Mouse (Mus musculus): Measurements from ENCODE around the gene Nme4. TPM values are rescaled to one million over a fixed set of nuclear protein-coding genes. Genes with fewer than 3 reads are reported as not detected.
A peak's percentile ranks its signal among the peaks of the same experiment; 100 is the strongest.
"Not testable (repeated sequence)": the region's sequence is repeated elsewhere in the genome, so short reads cannot be mapped to it uniquely, and the experiment has no call there.

Nme4 gene
- polyA plus RNA-seq, 1 experiment from 2014 or later, result 81.7 TPM

- H3K36me3 ChIP-seq (ENCODE audit: control insufficient read depth, insufficient read depth, low read length), result no peaks in the 10 kb centered on the region
- H3K4me1 ChIP-seq (ENCODE audit: control insufficient read depth, insufficient read depth, low read length), result peaks cover 8% of the 10 kb centered on the region
- H3K4me2 ChIP-seq, result no peak overlapping the region
- no peak overlapping the region for H3K27ac ChIP-seq (ENCODE audit: low read depth, low read length)
- no peak overlapping the region for H3K4me3 ChIP-seq (ENCODE audit: low read depth, low read length)
- peaks cover 59% of the 10 kb centered on the region for H3K27me3 ChIP-seq (ENCODE audit: control insufficient read depth, insufficient read depth, low read length)
- 3% methylated on average over 4 of the region's 4 CpGs for WGBS (ENCODE audit: insufficient replicate concordance)
- H3K9me3 ChIP-seq (replicated peaks; ENCODE audit: control insufficient read depth, low read length), result no peaks in the 10 kb centered on the region
- ATAC-seq (replicated peaks; ENCODE audit: insufficient number of reproducible peaks, low FRiP score, low TSS enrichment), result no peak
- H3K9ac ChIP-seq (ENCODE audit: low read depth, low read length), result no peak overlapping the region
These were observed 15.6 kb upstream of the Nme4 start for GRCm38 (mm10) chr17:26111024-26111423.

- Histone ChIP-seq H3K4me2 (no peak overlapping the region), H3K4me1 (ENCODE audit: control insufficient read depth, insufficient read depth, low read length) (peaks cover 8% of the 10 kb centered on the region), H3K9me3 (replicated peaks; ENCODE audit: control insufficient read depth, low read length) (no peaks in the 10 kb centered on the region), H3K27me3 (ENCODE audit: control insufficient read depth, insufficient read depth, low read length) (peaks cover 50% of the 10 kb centered on the region), H3K36me3 (ENCODE audit: control insufficient read depth, insufficient read depth, low read length) (no peaks in the 10 kb centered on the region), H3K9ac (ENCODE audit: low read depth, low read length) (no peak overlapping the region), H3K4me3 (ENCODE audit: low read depth, low read length) (no peak overlapping the region), H3K27ac (ENCODE audit: low read depth, low read length) (no peak overlapping the region)
- 29% methylated on average over 4 of the region's 4 CpGs for WGBS (ENCODE audit: insufficient replicate concordance)
- no peak for ATAC-seq (replicated peaks; ENCODE audit: insufficient number of reproducible peaks, low FRiP score, low TSS enrichment)
These were observed 14.8 kb upstream of the Nme4 start for GRCm38 (mm10) chr17:26110156-26110555.

GRCm38 (mm10) chr17:26105619-26106018 lies 10.2 kb upstream of the Nme4 start:
- H3K4me1 ChIP-seq (ENCODE audit: control insufficient read depth, insufficient read depth, low read length), result no peaks in the 10 kb centered on the region
- H3K36me3 ChIP-seq (ENCODE audit: control insufficient read depth, insufficient read depth, low read length), result no peaks in the 10 kb centered on the region
- ATAC-seq (replicated peaks; ENCODE audit: insufficient number of reproducible peaks, low FRiP score, low TSS enrichment), result no peak
- H3K27me3 ChIP-seq (ENCODE audit: control insufficient read depth, insufficient read depth, low read length), result peaks cover 6% of the 10 kb centered on the region
- H3K4me3 ChIP-seq (ENCODE audit: low read depth, low read length), result no peak overlapping the region
- H3K4me2 ChIP-seq, result no peak overlapping the region
- no peak overlapping the region for H3K9ac ChIP-seq (ENCODE audit: low read depth, low read length)
- WGBS (ENCODE audit: insufficient replicate concordance), result 57% methylated on average over 4 of the region's 4 CpGs
- no peak overlapping the region for H3K27ac ChIP-seq (ENCODE audit: low read depth, low read length)
- H3K9me3 ChIP-seq (replicated peaks; ENCODE audit: control insufficient read depth, low read length), result no peaks in the 10 kb centered on the region

- no peaks in the 10 kb centered on the region for H3K9me3 ChIP-seq (replicated peaks; ENCODE audit: control insufficient read depth, low read length)
- H3K9ac ChIP-seq (ENCODE audit: low read depth, low read length), result no peak overlapping the region
- H3K27ac ChIP-seq (ENCODE audit: low read depth, low read length), result no peak overlapping the region
- H3K4me3 ChIP-seq (ENCODE audit: low read depth, low read length), result no peak overlapping the region
- no peaks in the 10 kb centered on the region for H3K27me3 ChIP-seq (ENCODE audit: control insufficient read depth, insufficient read depth, low read length)
- no peaks in the 10 kb centered on the region for H3K36me3 ChIP-seq (ENCODE audit: control insufficient read depth, insufficient read depth, low read length)
- no peaks in the 10 kb centered on the region for H3K4me1 ChIP-seq (ENCODE audit: control insufficient read depth, insufficient read depth, low read length)
- H3K4me2 ChIP-seq, result no peak overlapping the region
- ATAC-seq (replicated peaks; ENCODE audit: insufficient number of reproducible peaks, low FRiP score, low TSS enrichment), result no peak; the same call in 1 of the 2 replicates
- 39% methylated on average over 4 of the region's 4 CpGs for WGBS (ENCODE audit: insufficient replicate concordance)
These were observed 6.1 kb upstream of the Nme4 start for GRCm38 (mm10) chr17:26101478-26101877.

GRCm38 (mm10) chr17:26100166-26100565 lies 4.8 kb upstream of the Nme4 start:
- no peaks in the 10 kb centered on the region for H3K9me3 ChIP-seq (replicated peaks; ENCODE audit: control insufficient read depth, low read length)
- no peaks in the 10 kb centered on the region for H3K27me3 ChIP-seq (ENCODE audit: control insufficient read depth, insufficient read depth, low read length)
- no peak overlapping the region for H3K9ac ChIP-seq (ENCODE audit: low read depth, low read length)
- H3K4me2 ChIP-seq, result no peak overlapping the region
- H3K27ac ChIP-seq (ENCODE audit: low read depth, low read length), result no peak overlapping the region
- WGBS (ENCODE audit: insufficient replicate concordance), result 42% methylated on average over 2 of the region's 2 CpGs
- H3K4me1 ChIP-seq (ENCODE audit: control insufficient read depth, insufficient read depth, low read length), result peaks cover 4% of the 10 kb centered on the region; the same call in 1 of the 2 replicates
- no peaks in the 10 kb centered on the region for H3K36me3 ChIP-seq (ENCODE audit: control insufficient read depth, insufficient read depth, low read length)
- ATAC-seq (replicated peaks; ENCODE audit: insufficient number of reproducible peaks, low FRiP score, low TSS enrichment), result no peak
- no peak overlapping the region for H3K4me3 ChIP-seq (ENCODE audit: low read depth, low read length)

DNA sequence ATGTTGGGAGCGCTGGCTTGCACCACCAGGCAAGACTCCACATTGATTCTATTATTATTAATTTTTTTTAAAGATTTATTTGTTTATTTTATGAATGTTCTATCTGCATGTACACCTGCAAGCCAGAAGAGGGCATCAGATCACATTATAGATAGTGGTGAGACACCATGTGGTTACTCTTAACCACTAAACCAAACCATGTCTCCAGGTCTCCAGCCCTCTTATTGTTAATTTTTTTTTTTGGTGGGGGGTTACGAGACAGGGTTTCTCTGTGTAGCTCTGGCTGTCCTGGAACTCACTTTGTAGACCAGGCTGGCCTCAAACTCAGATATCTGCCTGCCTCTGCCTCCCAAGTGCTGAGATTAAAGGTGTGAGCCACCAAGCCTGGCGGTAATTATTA lies 3.9 kb upstream of the Nme4 start:
- not testable (repeated sequence) for H3K4me3 ChIP-seq (ENCODE audit: low read depth, low read length); H3K4me1 ChIP-seq (ENCODE audit: control insufficient read depth, insufficient read depth, low read length); H3K9ac ChIP-seq (ENCODE audit: low read depth, low read length); ATAC-seq (replicated peaks; ENCODE audit: insufficient number of reproducible peaks, low FRiP score, low TSS enrichment); H3K27ac ChIP-seq (ENCODE audit: low read depth, low read length); H3K27me3 ChIP-seq (ENCODE audit: control insufficient read depth, insufficient read depth, low read length); H3K9me3 ChIP-seq (replicated peaks; ENCODE audit: control insufficient read depth, low read length); H3K36me3 ChIP-seq (ENCODE audit: control insufficient read depth, insufficient read depth, low read length); H3K4me2 ChIP-seq
- WGBS (ENCODE audit: insufficient replicate concordance), result 63% methylated on average over 3 of the region's 3 CpGs

DNA sequence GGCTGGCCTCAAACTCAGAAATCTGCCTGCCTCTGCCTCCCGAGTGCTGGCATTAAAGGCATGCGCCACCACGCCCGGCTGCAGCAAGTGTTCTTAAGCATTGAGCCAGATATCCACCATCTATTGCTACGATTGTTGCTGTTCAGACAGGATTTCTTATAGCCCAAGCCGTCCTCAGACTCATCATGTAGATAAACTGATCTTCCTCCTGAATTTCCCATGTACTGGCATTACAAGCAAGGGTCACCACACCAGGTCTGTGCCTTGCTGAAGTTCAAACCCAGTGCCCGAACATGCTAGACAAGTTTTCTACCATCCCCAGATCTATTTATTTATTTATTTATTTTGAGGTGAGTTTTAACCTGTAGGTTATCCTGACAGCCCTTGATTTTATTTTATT lies 3.1 kb upstream of the Nme4 start:
- Histone ChIP-seq H3K4me1 (ENCODE audit: control insufficient read depth, insufficient read depth, low read length) (peaks cover 9% of the 10 kb centered on the region; the same call in 1 of the 2 replicates), H3K27ac (ENCODE audit: low read depth, low read length) (no peak overlapping the region), H3K4me3 (ENCODE audit: low read depth, low read length) (no peak overlapping the region), H3K4me2 (no peak overlapping the region), H3K9me3 (replicated peaks; ENCODE audit: control insufficient read depth, low read length) (no peaks in the 10 kb centered on the region), H3K36me3 (ENCODE audit: control insufficient read depth, insufficient read depth, low read length) (no peaks in the 10 kb centered on the region), H3K9ac (ENCODE audit: low read depth, low read length) (no peak overlapping the region), H3K27me3 (ENCODE audit: control insufficient read depth, insufficient read depth, low read length) (no peaks in the 10 kb centered on the region)
- ATAC-seq (replicated peaks; ENCODE audit: insufficient number of reproducible peaks, low FRiP score, low TSS enrichment), result no peak
- 83% methylated on average over 7 of the region's 7 CpGs for WGBS (ENCODE audit: insufficient replicate concordance)

GRCm38 (mm10) chr17:26094531-26095110 lies 781 bp downstream of the Nme4 start:
- WGBS (ENCODE audit: insufficient replicate concordance), result 28% methylated on average over 9 of the region's 9 CpGs
- H3K27ac ChIP-seq (ENCODE audit: low read depth, low read length), result no peak overlapping the region

More at GRCm38 (mm10) chr17:26094531-26095110, 781 bp downstream of the Nme4 start:
- Histone ChIP-seq H3K27me3 (ENCODE audit: control insufficient read depth, insufficient read depth, low read length) (no peaks in the 10 kb centered on the region), H3K4me2 (peak overlapping the region; percentile 88), H3K36me3 (ENCODE audit: control insufficient read depth, insufficient read depth, low read length) (0 out of 2 replicates have a peak, but pooled peaks cover 2% of the 10 kb centered on the region), H3K9ac (ENCODE audit: low read depth, low read length) (peak overlapping the region; percentile 86), H3K4me3 (ENCODE audit: low read depth, low read length) (peak overlapping the region; percentile 75), H3K4me1 (ENCODE audit: control insufficient read depth, insufficient read depth, low read length) (peaks cover 9% of the 10 kb centered on the region; the same call in 1 of the 2 replicates), H3K9me3 (replicated peaks; ENCODE audit: control insufficient read depth, low read length) (no peaks in the 10 kb centered on the region)
- 0 out of 2 replicates have a peak, but pooled peaks have one; percentile 3 for ATAC-seq (replicated peaks; ENCODE audit: insufficient number of reproducible peaks, low FRiP score, low TSS enrichment)
